Mouse (Mus musculus) gastrocnemius, adult 8-10 months (tissue): ENCODE measurements around the gene Sema3b. TPM values are rescaled to one million over a fixed set of nuclear protein-coding genes. Genes with fewer than 3 reads are reported as not detected.

Experiments
- DNase-seq, 2 experiments: peaks; one replicate each; pipeline ENCODE4 v3.0.0; 2022; ENCODE audit warnings: low spot score in 2 of 2
- total RNA-seq, 4 experiments: library from RNA; stranded (reverse); gene quantifications; 2 replicates each; pipeline ENCODE4 v1.2.4; 2022

Sema3b gene
- 10 to 100 TPM in 2 of 4 experiments, 1 to 10 TPM in 2; 8.7 to 12.4 (median 10.1) TPM for total RNA-seq

DNA sequence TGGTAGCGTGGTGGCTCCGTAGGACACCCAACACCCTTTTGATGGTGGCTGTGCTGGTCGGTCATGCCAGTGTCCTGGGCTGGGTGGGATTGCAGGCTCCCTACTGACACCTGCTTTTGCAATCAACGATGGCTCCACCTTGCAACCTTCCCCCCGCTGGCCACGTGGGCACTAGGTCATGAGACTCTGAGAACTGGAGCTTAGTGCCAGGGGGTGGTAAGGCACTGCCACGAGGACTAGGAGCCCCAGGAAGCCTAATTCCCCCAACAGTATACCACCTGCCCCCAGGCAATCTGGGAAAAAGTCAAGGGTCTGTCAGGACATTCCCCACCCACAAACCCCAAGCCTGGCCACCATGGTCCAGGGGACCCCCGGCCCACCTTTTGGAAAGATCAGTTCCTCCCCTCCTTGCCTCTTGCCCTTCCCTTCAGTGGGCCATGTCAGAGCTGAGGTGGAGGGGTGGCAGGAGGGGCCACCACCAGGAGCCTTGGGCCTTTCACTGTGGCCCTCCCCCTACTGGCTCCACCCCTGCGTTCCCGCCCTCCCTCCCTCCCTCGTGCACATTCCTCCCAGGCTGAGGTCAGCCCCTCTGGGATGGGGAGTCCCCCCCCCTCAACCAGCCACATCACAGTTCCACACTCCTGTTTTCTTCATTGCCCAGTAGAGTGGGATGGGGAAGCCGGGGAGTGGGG lies at the start of gene Sema3b:
Gene Sema3b, minus strand, starts transcription at position 489 of the 692 bp plus-strand sequence.
- no peak for DNase-seq

DNA sequence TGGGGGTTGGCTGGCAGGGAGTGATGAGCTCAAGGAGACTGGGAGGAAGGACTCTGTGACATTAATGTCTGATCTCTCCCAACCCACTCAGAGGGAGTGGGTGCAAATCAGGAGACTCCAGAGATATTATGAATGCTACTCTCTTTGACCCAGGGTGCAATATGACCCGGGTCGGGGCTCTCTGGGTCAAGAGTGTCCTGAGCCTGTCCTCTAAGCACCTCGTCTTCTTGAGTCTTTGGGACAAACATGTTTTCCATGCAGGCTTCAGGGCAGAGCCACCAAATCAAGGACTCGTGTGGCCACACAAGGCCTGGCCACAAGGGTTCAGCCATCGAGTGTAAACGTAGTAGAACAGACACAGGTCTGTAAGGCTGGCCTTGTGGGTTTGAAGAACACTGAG lies 49.1 kb upstream of the Sema3b start:
- DNase-seq, result no peak

- DNase-seq, result no peak
Measured at GRCm38 (mm10) chr9:107657144-107657543, 48.1 kb upstream of the Sema3b start.

- no peak for DNase-seq
Measured at GRCm38 (mm10) chr9:107654585-107654984, 45.6 kb upstream of the Sema3b start.

GRCm38 (mm10) chr9:107653474-107653873 lies 44.4 kb upstream of the Sema3b start:
- no peak for DNase-seq

DNA sequence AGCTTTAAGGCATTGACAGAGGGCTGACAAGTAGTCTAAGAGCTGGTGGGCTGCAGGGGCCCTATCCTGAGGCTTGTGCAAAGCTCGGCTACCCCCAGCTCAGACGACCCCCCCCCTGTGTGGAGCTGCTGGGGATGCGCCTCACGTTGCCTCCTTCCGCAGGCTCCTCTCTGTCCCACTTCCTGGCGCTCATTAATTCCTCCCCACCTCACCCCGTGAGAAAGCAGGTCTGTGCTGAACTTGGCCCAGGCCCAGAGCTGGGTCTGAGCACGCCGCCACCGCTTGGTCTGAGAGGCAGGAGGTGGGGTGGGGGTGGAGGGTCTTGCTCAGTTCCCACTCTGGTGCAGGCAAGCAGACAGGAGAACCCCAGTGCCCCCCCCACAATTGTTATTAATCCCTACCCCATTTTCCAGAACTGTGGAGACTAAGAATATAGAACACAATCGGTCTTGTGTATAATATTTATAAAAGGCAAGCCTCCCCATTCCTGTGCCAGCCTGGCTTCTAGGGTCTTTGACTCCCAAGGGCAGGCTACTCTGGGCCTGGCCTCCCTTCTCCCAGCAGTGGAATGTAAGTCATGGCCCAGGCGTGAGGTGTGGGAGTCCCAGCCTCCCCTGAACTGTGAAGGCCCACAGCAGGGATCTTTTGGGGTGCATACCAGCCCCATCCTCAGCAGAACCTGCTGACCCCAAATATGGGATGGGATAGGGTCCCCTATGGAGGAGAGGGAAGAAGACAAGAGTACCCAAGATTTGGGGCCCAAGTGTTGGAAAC lies 41.9 kb upstream of the Sema3b start:
- no peak for DNase-seq

GRCm38 (mm10) chr9:107650225-107650624 lies 41.2 kb upstream of the Sema3b start:
- DNase-seq, result no peak

- DNase-seq, result no peak
Measured at GRCm38 (mm10) chr9:107648767-107649166, 39.7 kb upstream of the Sema3b start.

- no peak for DNase-seq
Measured at GRCm38 (mm10) chr9:107646975-107647374, 37.9 kb upstream of the Sema3b start.

DNA sequence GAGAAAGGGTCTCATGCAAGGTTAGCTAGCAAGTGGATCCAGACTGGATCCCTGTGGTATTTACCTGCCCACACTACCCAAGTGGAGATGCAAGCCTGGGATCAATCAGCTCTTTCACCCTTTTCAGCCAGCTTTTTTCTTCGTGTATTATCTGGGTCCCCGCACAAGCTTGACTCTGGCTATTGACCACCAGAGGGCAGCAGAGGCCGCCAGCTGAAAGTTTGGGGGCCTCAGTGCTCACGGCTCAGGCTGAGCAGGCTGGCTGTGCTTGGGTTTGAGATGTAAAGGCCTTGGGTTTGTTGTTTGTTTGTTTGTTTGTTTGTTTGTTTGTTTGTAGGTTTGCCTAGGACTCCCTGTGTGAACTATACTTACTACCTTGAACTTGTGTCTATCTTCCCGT lies 36.5 kb upstream of the Sema3b start:
- DNase-seq, result peak in 1 of 2 experiments; percentile 46

- no peak for DNase-seq
Measured at GRCm38 (mm10) chr9:107645153-107645510, 36.1 kb upstream of the Sema3b start.

- DNase-seq, result peak; percentile 81 to 87
Measured at GRCm38 (mm10) chr9:107644495-107645152, 35.6 kb upstream of the Sema3b start.

- no peak for DNase-seq
Measured at GRCm38 (mm10) chr9:107643544-107644214, 34.6 kb upstream of the Sema3b start.

DNA sequence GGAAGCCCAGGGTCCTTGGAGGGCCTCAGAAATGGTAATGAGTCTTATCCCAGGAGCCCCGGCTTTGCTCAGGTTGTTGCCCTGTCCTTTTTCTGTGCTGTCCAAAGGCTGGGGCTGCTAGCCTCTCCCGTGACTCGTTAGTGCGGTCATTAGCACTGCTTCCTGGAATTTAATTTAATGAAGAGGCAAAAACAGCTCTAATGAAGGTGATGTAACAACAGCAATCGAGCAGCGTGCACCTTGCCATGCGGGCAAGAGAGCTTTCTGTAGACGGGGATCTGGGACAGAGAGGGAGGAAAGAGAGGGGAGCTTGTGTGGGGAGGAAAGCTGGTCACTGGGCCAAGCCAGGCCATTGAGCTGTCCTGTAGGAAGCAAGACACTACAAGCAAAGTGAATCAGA lies 32.6 kb upstream of the Sema3b start:
- DNase-seq, result no peak

- no peak for DNase-seq
Measured at GRCm38 (mm10) chr9:107640257-107640772, 31.3 kb upstream of the Sema3b start.

DNA sequence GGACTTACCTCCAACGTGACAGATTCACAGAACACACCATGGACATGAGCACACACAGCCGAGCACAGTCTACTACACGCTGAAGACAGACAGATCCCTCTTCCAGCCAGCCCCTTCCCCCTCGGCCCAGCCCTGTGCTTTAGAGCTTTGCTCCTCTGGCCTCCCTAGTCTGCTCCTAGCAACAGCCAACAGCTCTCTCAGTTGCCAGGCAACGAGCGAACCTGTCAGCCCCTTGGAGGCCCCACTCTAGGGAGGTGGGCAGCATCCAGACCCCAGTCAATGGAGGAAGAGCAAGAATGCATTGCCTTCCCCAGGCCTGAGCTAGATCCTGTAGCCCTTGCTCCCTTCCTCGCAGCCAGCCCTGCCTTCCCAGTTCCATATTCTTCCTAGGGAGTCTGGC lies 28.0 kb upstream of the Sema3b start:
- no peak for DNase-seq

- peak; percentile 94 to 96 for DNase-seq
Measured at GRCm38 (mm10) chr9:107635279-107636028, 26.4 kb upstream of the Sema3b start, which contains the start of gene Gnai2. Gene Gnai2 (minus strand): TSS chr9:107635367.

- DNase-seq, result no peak
Measured at GRCm38 (mm10) chr9:107634406-107635278, 25.6 kb upstream of the Sema3b start.

- DNase-seq, result no peak
Measured at GRCm38 (mm10) chr9:107633661-107634405, 24.8 kb upstream of the Sema3b start.
